Mouse (Mus musculus) liver, embryonic 18 days (tissue): ENCODE data around the gene Pola2. TPM values are rescaled to one million over a fixed set of nuclear protein-coding genes. Genes with fewer than 3 reads are reported as not detected.

Experiments used
- polyA plus RNA-seq: library from polyadenylated mRNA; depleted of rRNA; stranded (reverse); fragments of >200 nt; gene quantifications from 2 replicates; pipeline ENCODE4 v1.2.3, GENCODE M21; 2012; rRNA removed

The Pola2 gene
- 32.2 and 32.9 TPM in 2 replicates for polyA plus RNA-seq

DNA sequence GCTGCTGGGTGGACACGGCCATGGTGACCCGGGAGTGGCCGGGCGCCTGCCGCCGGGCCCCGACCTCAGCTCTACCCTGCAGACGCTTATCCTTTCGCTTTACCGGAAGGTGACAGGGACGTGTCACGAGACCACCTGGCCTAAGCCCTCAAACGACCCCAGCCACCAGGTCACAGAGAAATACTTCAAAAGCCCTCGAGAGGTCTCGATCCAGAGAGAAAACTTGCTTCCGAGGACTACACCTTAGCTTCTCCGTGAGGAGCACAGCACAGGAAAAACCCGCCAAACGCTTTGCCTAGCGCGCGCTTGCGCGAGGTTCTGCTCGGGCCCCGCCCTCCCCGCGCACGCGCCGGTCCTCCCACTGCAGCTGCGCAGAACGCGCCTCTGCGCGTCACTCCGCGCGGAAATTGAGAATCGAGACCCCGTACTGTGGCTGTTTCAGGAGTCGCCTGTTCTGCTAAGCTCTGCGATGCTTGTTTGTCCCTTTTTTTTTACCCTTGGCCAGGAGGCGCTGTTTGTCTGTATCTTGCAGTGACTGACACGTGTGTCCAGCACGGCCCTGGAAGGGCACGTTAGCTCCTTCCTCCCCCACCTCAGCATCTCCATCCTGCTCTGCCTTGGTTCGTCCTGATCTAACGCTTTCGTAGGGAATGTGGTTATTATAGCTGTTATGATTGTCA lies at the start of gene Pola2:
Gene Pola2, minus strand, starts transcription at position 320 of the 680 bp plus-strand sequence.

DNA sequence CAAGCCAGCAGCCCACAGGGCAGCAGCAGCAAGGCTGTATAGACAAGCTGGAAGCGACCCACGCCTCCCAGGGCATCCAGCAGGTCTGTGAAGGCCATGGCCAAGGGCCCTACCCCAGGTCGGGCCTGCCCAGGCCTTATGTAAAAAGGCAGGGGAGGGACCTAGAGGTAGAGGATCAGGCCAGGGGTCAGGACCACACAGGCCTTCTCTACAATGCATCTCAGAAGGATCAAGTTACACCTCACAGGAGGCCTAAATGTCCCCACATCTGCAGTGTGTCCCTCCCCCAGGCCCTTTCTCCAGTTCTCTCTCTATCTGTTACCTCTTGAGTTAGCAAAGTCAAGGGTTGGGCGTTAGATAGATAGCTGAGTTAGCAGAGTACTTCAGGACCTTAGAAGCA lies 22.0 kb upstream of the Pola2 start, which contains the start of gene Slc22a20:
Gene Slc22a20, minus strand, starts transcription at position 101 of the 400 bp plus-strand sequence.

DNA sequence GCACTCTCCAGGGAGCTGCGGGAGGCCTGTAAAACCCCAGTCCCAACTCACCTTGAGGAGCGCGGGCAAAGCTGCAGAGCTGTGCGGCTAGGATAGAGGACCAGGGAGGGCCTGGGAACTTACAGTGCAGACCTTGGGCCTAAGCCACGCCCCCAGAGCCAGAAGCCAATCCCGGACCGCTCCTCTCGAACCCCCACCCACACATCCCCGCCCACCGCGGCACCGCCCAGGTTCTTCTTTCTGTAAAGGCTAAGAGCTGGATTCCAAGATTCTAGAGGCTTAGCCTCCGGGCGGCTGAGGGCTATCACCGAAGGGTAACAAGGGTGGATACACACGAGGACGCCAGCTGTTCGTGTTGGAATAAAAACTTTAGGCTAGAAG lies 39.3 kb downstream of the Pola2 start, which contains the start of gene Cdc42ep2:
Gene Cdc42ep2, minus strand, starts transcription at position 104 of the 381 bp plus-strand sequence.

DNA sequence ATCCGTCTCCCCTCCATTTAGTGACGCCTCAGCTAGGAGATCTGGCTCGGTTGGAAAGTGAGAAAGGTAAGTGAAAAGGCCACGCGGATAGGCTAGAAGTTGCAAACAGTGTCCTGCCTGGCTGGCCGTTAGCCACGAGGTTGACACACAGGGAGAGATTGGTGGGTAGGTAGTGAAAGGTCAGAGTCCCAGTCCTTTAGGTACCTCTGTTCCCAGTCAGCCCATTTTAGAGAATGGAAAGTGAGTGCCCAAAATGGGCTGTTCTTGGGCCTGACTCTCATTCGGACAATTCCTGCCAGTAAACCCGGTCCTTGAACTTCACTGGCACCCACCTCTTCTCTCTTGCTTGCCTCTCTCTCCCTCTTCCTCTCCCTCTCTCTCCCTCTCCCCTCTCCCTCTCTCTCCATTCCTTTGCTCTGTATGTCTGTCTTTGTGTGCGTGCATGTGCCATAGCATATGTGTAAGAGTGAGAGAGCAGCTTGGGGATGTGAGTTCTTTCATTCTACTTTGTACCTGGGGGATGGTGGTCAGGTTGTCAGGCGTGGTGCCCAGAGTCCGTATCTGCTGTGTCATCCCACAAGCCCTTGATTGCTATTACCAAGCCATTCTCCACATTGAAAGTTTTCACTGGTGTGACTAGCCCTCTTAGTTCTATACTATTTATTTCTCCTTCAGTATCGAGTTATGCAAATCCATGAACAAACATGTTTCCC lies 50.8 kb downstream of the Pola2 start, which contains the start of gene Dpf2:
Gene Dpf2, minus strand, starts transcription at position 4 of the 713 bp plus-strand sequence.

DNA sequence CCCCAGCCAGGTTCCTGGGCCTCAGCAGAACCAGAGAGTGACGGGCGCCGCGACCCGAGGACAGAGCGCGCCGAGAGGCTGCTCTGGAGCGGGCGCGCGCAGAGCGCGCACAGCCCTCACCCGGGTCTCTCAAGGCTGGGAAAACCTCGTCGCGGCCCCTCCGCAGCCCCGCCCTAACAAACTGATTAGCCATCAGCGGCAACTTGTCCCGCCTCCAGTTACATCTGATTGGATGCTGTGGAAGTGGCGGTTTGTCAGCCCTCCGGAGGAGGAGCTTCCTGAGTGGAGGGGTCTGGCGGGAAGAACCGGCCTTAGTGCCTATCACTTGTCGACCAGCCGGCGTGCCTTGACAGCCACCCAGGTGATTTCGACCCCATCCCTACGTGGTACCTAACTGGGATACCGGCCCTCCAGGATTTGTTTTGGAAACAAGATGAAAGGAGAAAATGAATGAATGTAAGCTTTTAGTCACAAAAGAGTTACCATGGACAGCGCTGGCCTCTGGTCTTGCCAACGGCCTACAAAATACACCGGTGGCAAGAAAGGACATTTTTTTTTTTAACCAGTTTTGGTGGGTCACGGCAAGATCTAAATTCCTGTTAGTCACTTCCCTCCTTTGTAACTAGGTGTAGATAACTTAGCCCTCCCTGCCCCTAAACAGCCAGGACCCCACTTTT lies 69.9 kb downstream of the Pola2 start, which contains the start of gene Tigd3:
Gene Tigd3, minus strand, starts transcription at position 148 of the 677 bp plus-strand sequence.

Other genes starting within 250 kb of the Pola2 start
- gene Ehbp1l1, start 237.9 kb downstream of the Pola2 start, polyA plus RNA-seq, result 46.5 and 51.9 TPM in 2 replicates
- 27.2 and 28.2 TPM in 2 replicates for gene Fam89b, start 234.5 kb downstream of the Pola2 start, polyA plus RNA-seq
- 3.3 and 3.8 TPM in 2 replicates for gene Ltbp3, start 223.3 kb downstream of the Pola2 start, polyA plus RNA-seq
- 28.7 and 29.1 TPM in 2 replicates for gene Scyl1, start 192.8 kb downstream of the Pola2 start, polyA plus RNA-seq
- gene Frmd8, start 88.9 kb downstream of the Pola2 start, polyA plus RNA-seq, result 5.5 and 6.7 TPM in 2 replicates
- 10.8 and 11.3 TPM in 2 replicates for gene Slc25a45, start 86.4 kb downstream of the Pola2 start, polyA plus RNA-seq
- gene Tigd3, start 70.1 kb downstream of the Pola2 start, polyA plus RNA-seq, result 1.1 and 1.4 TPM in 2 replicates
- gene Dpf2, start 51.2 kb downstream of the Pola2 start, polyA plus RNA-seq, result 31.6 and 33.1 TPM in 2 replicates
- 3.1 and 3.5 TPM in 2 replicates for gene Cdc42ep2, start 39.4 kb downstream of the Pola2 start, polyA plus RNA-seq
- 0.05 and 0.07 TPM in 2 replicates for gene Slc22a20, start 21.9 kb upstream of the Pola2 start, polyA plus RNA-seq
- 16.0 and 18.9 TPM in 2 replicates for gene Capn1, start 51.7 kb upstream of the Pola2 start, polyA plus RNA-seq
- gene Syvn1, start 82.4 kb upstream of the Pola2 start, polyA plus RNA-seq, result 12.0 and 13.7 TPM in 2 replicates
- gene Mrpl49, start 93.6 kb upstream of the Pola2 start, polyA plus RNA-seq, result 22.4 and 23.7 TPM in 2 replicates
- gene Fau, start 93.6 kb upstream of the Pola2 start, polyA plus RNA-seq, result 1,008 and 1,075 TPM in 2 replicates
- 18.6 and 20.3 TPM in 2 replicates for gene Znhit2, start 97.0 kb upstream of the Pola2 start, polyA plus RNA-seq
- gene Tm7sf2, start 104.2 kb upstream of the Pola2 start, polyA plus RNA-seq, result 74.1 and 93.2 TPM in 2 replicates
- gene Vps51, start 113.0 kb upstream of the Pola2 start, polyA plus RNA-seq, result 20.2 and 24.9 TPM in 2 replicates
- gene Tmem262, start 115.8 kb upstream of the Pola2 start, polyA plus RNA-seq, result not detected in 2 replicates
- 0.26 and 0.29 TPM in 2 replicates for gene Gm28374, start 118.1 kb upstream of the Pola2 start, polyA plus RNA-seq
- gene Zfpl1, start 120.8 kb upstream of the Pola2 start, polyA plus RNA-seq, result 18.7 and 21.2 TPM in 2 replicates
- gene Cdca5, start 120.8 kb upstream of the Pola2 start, polyA plus RNA-seq, result 11.0 and 11.4 TPM in 2 replicates
- gene AC131692.1, start 130.2 kb upstream of the Pola2 start, polyA plus RNA-seq, result 0.14 and 0.23 TPM in 2 replicates
- gene Naaladl1, start 141.6 kb upstream of the Pola2 start, polyA plus RNA-seq, result 2.1 TPM in 2 replicates
- gene Sac3d1, start 154.4 kb upstream of the Pola2 start, polyA plus RNA-seq, result 12.5 and 12.8 TPM in 2 replicates
- gene Snx15, start 164.1 kb upstream of the Pola2 start, polyA plus RNA-seq, result 32.0 and 35.8 TPM in 2 replicates
- gene Batf2, start 176.8 kb upstream of the Pola2 start, polyA plus RNA-seq, result 1.4 and 1.5 TPM in 2 replicates
- 16.7 and 18.5 TPM in 2 replicates for gene Arl2, start 177.3 kb upstream of the Pola2 start, polyA plus RNA-seq
- 0.05 TPM in 2 replicates for gene Majin, start 220.2 kb upstream of the Pola2 start, polyA plus RNA-seq